Mouse (Mus musculus) kidney, postnatal 10 days (tissue): ENCODE data around the gene Mybph.
A peak's percentile ranks its signal among the peaks of the same experiment; 100 is the strongest.
"Not testable (repeated sequence)": the region's sequence is repeated elsewhere in the genome, so short reads cannot be mapped to it uniquely, and the experiment has no call there.

Experiments
- DNase-seq: peaks from one replicate; pipeline ENCODE4 v3.0.0; 2021; ENCODE audit warnings: mixed read lengths

Gene Mybph

GRCm38 (mm10) chr1:134234455-134235390 is 41.5 kb downstream of the Mybph start:
- DNase-seq = peak; percentile 57

GRCm38 (mm10) chr1:134235391-134235921 is 42.2 kb downstream of the Mybph start, which contains the start of gene Adora1:
Gene Adora1, minus strand, starts transcription at chr1:134235431.
- DNase-seq = no peak

GRCm38 (mm10) chr1:134236142-134236541 is 42.9 kb downstream of the Mybph start:
- DNase-seq = no peak

DNA sequence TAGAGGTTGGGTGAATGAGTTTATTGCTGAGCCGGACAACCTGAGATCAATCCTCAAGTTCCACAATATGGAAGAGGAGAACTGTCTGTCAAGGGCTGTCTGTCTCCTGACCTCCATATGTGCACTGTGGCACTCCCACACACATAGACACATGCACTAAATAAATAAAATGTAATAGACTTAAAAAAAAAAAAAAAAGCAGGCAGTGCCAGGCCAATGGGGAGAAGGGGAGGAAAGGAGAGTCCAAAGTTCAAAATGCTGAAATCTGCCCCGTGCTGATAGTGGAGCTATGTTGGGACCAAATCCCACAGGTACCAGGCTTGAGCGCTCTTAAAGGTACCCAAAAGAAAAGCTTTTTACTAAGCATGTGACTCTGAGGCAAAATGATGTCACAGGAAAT is 44.2 kb downstream of the Mybph start:
- DNase-seq = no peak

DNA sequence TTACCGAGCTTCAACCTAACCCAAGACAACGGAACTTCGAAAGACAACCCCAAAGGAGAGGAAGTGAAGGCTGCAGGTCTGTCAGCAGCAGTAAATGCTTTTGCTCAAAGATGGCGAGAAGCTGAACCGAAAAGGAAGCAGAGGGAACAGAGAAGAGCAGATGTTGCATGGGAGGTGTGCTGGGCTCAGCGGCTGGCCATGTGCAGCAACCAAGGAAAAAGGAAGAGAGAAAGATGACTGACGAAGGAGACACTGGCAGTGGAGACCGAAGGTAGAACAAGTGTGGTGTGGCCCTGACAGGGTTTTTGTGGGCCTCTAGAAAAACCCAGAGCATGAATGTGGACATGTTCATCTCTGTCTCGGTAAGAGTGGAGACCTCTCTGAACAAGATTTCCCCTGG is 47.5 kb downstream of the Mybph start:
- DNase-seq = no peak

DNA sequence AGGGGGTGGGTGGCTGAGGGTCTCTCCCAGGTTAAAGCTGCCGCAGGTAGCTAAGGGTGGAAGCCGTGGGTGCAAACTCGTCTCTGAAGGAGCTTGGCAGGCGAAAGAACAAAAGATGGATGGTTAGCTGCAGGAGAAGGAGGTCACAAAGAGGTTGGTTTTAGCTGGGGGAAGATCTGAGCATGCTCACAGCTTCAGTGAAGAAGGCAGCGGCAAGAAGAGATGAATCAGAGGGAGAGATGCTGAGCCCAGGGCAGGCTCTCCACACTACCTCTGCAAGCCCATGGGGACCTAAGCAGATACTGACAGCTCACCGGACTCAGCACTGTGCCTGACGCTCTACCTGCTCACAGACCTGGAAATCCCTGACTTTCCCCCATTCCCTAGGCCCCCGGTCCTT is 48.0 kb downstream of the Mybph start:
- no peak for DNase-seq

- DNase-seq = no peak
Measured at GRCm38 (mm10) chr1:134242286-134242685, 49.0 kb downstream of the Mybph start.

DNA sequence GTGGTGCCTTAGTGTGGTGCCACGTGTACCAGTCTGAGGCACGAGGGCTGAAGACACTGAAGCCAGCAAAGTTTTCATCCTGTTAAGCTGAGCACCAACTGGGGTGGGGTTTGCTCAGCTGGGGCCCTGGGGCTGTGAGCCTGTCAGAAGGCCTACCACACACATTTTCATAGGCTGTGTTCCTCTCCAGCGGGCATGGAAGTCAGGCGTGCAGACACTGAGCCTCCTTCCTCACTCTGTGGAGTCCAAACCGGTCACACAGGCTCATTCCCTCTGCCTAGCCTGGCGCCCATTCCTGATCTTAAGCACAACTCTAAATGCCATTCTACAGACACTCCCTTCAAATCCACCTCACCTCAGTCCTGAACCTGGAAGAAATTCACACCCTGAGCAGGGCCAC is 50.3 kb downstream of the Mybph start:
- peak; percentile 49 for DNase-seq

DNA sequence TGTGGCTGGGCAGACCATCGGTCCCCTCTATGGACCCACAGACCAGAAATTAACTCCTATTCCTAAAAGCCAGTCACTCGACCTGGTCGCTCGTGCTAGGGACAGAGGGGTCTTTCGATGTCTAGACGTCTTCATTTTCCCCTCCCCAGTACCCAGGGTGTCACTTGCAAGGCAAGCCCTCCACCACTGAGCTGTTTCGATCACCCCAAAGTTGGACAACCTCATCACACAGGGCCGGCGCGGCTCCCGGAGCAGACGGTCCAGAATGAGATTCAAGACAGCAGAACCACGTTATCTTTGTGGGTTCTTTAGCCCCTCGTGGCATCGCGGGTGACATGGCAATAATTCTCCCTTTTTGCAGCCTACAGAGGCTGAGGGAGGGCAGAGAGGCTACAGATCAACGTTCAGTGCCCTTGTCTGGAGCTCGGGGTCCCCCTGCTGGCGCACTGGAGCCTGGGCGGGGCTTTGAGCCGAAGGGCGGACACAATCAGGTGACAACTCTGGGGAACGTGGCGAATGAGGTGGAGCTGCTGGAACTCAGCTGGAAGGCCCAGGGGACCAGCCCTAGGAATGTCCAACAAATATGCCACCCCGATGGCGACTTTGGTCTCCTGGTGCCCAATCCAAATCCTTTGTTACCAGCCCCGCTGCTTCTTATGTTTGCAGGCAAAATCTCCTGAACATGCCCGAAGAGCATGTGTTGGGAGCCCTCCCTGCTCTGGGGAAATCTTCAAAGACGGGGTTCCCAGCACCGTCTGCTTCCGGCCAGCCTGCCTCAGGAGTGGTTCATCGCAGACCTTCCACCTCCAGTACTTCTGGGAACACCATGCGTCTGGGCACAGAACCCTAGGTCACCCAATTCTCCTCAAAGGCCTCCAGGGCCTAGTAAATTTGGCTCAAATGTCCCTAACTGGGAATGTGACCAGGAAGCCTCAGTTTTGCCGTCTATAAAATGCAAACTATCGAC is 51.0 kb downstream of the Mybph start:
- peak; percentile 95 for DNase-seq

DNA sequence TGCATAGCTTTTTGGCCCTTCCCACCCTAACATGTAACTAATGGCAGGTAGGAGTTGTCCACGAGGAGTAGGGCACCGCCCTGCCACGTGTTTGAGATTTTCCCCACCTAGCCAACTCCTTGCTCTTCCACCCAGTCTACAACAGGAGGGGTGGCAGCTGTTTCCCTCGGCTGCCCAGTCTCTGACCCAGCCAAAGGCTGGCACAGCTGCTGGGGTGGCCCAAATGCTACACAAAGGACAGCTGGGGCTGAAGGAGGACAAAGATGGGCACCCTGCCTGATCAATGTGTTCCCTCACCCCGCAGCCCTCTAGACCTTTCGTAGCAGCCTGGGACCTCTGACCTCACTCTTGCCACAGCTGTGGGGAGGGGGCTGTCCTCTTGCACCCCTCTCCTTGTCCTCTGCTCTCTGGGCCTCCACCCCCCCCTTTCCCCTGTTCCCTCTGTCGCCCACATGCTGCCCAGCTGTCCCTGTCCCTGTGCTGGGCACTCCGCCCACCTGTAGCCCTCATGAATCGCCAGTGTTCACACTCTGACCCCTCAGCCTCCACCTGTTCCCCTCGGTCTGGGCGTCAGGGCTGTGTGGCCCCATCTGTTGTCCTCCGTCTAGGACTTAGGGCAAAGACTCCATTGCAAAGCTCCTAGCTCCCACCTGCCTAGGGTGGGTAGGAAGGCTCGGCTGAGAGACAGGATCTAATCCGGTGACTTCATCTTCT is 51.9 kb downstream of the Mybph start:
- DNase-seq = no peak

DNA sequence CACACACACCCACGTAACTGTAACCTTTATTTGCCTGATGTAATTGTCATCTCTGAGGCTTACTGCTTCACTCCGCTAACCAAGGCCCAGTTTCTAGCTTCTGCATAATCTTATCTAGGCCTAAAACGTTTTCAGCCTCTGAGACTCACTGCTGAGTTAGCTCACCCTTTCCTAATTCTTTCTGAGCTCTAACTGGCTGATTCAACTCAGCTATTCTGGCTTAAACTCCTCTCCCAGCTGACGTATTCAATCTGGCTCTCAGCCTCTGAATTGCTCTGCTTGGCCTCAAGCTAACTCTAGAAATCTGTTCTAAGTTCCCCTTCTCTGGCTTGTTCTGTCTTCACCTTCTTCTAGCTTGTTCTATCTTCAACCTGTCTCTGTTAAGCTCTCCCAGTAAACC is 53.3 kb downstream of the Mybph start:
- peak; percentile 44 for DNase-seq

DNA sequence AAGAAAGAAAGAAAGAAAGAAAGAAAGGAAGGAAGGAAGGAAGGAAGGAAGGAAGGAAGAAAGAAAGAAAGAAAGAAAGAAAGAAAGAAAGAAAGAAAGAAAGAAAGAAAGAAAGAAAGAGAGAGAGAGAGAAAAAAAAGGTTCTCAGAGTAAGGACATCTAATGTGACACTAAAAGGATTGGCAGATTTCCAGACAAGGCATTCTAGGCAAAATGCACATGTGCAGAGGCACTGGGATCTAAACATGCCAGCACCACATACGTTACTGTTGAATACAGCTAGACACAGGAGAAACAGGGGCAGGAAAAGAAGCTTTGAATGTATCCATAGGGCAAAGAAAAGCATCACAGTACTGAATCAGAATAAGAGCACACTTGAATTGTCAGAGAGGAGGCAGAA is 56.4 kb downstream of the Mybph start:
- not testable (repeated sequence) for DNase-seq
